Mouse (Mus musculus) heart, postnatal 0 days (tissue): ENCODE results near the gene Hsd17b1.

Experiments
- CTCF ChIP-seq: IDR thresholded peaks from 2 replicates; pipeline ENCODE4 v1.5.1; 2016; ENCODE audit warnings: antibody characterized with exemption, control low read depth, low read depth
- EP300 ChIP-seq: IDR thresholded peaks from 2 replicates; pipeline ENCODE4 v1.6.1; 2016; ENCODE audit warnings: antibody characterized with exemption, low read depth

DNA sequence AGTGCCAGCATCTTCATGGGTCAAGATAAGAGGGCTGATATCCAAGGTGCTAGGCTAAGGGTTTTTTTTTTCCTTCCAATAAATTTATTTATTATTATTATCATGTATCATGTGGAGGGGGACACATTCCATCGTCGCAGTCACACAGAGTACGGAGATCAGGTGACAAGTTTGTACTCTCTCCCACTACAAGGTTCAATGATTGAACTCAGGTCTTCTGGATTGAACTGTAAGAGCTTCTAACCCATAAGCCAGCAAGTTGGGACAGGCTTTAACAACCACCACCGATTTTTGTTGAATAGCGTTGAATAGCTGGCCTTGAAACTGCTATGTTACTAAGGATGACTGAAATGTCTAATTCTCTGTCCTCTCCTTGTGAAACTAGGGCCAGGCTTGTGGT lies 2.2 kb downstream of the Hsd17b1 start:
- no peak for TF ChIP-seq EP300
- TF ChIP-seq CTCF: no peak
